Mouse (Mus musculus): ENCODE data around the gene 1700007K13Rik.

Gene 1700007K13Rik

DNA sequence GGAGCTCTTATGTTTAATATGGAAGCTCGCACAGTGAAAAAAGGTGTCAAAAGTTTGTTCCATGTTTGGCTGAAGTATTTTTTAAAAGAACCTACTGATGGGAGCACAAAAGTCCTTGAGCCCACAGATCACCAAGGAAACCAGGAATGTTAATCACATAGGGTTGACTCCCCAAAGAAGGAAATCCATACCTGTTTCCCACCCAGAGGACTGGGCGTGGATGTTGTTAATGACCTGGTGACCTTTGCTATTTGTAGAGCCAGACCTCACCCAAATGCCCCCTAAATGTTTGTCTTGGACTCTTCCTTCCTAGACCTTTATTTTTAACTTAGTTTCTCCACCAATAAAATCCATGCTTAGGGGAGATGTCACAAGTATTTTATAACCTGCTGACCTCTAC, 4.5 kb upstream of the 1700007K13Rik start:
- DNase-seq (ENCODE audit: low read depth in 1 of 2, low spot score in 2 of 2), result no peak

DNA sequence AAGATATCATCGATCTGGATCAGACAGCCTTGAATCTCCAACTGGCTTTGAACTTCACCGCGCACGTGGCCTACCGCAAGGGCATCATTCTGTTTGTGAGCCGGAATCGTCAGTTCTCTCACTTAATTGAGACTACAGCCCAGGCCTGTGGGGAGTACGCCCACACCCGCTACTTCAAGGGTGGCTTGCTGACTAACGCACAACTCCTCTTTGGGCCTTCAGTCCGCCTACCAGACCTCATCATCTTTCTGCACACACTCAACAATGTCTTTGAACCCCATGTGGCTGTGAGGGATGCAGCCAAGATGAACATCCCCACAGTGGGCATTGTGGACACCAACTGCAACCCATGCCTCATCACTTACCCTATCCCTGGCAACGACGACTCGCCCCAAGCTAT, 3.3 kb upstream of the 1700007K13Rik start:
- no peak for DNase-seq (ENCODE audit: low read depth in 1 of 2, low spot score in 2 of 2)

DNA sequence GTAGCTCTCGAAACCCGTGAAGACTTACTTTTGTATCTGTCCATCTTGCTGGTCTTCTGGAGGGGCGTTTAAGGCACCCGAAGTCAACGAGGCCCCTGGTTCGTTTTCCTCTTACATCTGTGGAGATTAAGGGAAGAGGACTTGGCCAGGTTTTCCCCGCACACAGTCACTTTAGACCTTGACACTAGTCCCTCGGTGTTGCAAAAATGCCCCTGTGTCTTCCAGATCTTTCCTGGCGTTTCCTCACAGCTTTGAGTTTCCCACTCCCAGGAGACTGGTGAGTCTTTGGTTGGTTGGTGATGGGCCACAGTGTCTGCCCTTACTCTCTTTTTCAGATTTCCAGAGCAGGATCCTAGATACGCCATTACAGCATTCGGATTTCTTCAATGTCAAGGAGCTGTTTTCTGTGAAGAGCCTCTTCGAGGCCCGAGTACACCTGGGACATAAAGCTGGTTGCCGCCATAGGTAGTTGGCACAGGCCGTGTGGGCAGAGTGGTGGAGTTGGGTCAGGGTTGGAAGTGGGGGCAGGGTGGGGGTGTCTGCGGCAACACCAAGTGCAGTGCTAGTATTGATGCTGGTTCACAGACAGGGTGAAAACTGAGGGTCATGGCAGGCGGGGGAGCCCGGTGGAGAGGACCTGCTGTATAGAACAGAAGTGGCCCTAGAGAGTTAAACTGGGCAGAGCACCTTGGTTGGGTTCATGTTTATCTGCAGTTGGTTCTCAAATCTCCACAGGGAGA, 2.5 kb upstream of the 1700007K13Rik start:
- DNase-seq (ENCODE audit: low read depth in 1 of 2, low spot score in 2 of 2), result no peak

DNA sequence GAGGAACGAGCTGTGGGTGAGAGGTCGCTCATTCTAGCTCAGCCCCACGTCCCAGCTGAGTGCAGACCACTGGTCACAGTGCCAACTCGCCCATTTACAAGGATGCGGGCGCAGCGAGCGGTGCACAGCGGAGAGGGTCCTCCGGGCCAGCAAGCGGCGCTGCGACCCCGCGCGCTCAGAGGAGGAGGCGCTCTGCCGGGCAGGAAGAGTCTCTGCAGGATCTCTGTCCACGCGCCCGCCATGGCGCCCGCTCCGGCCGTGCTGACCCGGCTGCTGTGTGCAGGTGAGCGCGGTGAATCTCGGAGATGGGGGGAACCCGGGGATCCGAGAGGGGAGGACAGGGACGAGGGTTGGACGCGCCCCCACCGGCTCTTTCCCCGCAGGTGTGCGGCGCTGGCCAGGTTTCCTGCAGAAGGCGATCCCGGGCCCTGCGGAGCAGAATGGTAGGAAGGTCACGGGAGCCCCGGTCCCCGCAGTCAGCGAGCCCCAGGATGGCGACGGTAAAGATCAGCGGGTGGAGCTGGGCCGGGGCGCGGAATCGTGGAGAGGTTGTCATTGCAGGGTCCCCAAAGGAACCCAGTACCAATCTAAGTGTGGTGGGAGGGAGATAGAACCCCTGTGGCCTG, 1.8 kb upstream of the 1700007K13Rik start, which contains the start of gene Mrps2:
Gene Mrps2 (plus strand): TSS at position 207 of the 626 bp plus-strand sequence.
- DNase-seq (ENCODE audit: low read depth in 1 of 2, low spot score in 2 of 2), result peak; percentile 63 to 76

DNA sequence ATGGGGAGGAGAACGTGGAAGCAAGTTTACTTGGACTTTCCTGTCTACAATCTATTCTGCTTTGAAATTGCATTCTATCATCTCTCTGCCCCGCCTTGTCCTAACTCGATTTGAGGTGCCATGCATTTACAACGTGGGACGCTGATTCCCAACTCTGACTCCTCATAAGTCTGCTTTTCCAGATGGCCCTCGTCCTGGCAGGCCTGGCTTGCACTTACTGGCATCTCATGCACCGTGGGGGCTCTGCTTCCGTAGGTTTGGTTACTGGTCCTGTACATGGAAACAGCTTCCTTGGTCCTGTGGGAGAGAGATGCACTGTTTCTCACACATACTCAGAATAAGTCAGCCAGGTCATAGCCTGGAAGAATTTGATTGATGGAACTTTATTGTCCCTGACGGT, 1.2 kb downstream of the 1700007K13Rik start:
- DNase-seq (ENCODE audit: low read depth in 1 of 2, low spot score in 2 of 2), result no peak

DNA sequence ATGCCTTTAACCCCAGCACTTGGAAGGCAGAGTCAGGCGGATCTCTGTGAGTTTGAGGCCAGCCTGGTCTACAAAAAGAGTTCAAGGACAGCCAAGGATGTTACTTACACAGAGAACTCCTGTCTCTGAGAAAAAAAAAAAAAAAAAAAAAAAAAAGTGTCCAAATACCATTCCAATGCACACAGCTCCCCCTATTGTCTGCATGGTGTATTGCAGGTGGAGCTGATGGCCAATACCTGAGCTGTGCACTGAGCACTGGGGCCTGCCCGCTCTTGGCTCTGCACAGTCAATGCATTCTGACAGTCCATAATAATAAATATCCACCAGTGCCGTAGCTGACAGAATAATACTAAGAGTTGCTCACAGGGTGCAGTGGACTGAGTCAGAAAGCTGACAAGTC, 2.2 kb downstream of the 1700007K13Rik start:
- DNase-seq (ENCODE audit: low read depth in 1 of 2, low spot score in 2 of 2), result peak in 1 of 2 experiments; percentile 51

DNA sequence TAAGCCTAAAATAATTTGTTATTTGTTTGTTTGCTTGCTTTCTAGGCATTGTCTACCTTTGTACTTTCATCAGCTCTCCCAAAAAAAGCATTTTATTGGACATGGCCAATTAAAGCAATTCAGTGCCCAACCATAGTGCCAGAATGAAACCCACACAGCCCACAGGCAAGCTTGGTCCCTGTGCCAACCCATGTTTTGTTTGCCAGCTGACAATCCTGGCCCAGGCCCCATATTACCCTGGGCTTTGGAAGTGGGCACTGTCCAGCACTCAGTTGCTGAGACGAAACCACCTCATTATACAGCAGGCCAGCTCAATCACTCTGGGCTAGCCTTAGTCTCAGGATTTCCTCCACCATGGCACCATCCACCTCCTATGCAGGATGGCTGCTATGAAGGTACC, 9.5 kb downstream of the 1700007K13Rik start:
- no peak for DNase-seq (ENCODE audit: low read depth in 1 of 2, low spot score in 2 of 2)

DNA sequence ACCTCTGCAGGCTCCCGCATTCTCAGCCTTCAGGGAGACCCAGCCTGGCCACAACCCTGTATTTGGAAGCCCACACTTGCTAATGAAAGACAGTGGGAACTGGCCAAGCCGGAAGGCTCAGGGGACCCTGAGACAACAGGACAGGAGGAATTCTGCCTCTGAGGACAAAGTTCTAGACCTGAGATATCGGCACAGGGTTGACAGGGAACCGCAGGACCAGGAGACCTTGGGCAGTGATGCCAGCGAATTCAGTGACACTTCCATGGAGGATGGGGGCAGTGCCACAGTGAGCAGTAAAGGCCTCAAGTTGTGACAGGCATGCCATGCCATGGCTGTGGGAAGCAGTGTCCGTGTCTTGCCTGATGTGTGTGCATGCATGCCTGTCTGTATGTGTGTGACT, 12.6 kb downstream of the 1700007K13Rik start:
- DNase-seq (ENCODE audit: low read depth in 1 of 2, low spot score in 2 of 2), result no peak

DNA sequence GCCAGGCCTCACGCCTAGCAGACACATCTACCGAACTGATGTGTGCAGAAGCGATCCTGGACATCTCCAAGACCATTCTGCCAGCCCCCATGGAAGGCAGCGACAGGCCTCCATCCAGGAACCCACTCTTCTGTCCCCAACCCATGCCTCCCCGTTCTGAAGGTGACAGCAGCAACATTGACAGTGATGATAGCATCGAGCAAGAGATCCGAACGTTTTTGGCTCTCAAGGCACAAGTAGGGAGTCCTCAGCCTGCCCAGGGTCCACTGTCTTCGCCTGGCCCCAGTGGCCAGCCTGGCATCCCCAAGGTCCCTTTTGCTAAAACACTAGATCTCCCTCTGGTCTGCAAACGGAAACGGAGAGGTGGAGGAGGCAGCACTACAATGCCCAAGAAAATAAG, 14.5 kb downstream of the 1700007K13Rik start:
- no peak for DNase-seq (ENCODE audit: low read depth in 1 of 2, low spot score in 2 of 2)

DNA sequence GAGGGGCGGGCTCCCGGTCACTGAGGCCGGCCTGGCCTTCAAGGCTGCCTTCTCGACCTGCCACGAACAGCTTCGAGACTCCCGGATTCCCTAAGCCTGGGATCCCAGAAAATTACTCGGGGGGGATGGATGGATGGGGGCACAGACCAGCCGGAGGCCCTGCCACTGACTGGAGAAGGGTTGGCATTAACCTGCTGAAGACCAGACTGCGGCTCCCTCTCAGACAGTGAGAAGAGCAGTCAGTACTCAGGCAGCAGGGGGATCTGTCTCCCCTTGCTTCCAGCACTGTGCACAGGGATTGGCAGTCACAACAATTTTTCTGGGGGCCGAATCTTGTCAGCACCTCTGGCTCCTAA, 18.8 kb downstream of the 1700007K13Rik start:
- DNase-seq (ENCODE audit: low read depth in 1 of 2, low spot score in 2 of 2), result no peak

DNA sequence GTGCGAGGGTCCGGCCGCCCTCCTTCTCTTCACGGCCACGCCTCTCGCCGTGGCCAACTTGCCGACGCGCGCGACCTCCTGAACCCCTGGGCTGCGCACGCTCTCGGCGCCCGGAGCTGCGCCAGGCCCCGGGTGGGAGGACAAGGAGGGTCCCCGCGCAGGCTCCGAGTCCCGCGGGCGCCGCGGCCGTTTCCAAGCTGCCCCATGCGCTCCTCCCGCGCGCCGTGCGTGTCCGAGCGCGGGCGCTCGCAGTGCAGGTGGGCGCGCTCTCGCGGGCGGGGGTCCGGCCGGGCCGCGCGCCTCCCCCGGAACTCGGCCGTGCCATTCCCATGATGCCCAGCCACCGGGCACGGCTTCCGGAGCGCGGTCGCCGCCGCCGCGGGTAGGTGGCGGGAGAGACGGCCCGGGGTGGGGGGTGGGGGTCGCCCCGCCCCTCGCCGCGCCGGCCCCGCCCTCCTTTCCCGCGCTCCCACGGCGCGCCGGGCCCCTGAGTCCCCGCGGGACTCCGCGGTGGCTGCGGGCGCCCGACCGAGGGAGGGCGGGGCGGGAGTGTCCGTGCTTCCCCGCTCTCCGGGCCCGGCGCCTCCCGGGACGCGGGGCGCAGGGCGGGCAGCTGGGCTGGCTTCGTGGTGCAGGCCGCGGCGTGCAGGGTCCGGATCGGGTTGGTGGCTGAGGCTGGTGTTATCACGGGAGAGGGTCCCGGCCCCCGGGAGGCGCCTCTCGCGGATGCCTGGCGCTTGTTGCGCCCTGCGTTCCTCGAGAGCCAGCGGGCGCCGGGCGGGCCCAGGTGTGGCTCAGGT, 19.4 kb downstream of the 1700007K13Rik start, which contains the start of gene Ppp1r26:
Gene Ppp1r26 (plus strand): TSS at position 286 of the 800 bp plus-strand sequence.
- DNase-seq (ENCODE audit: low read depth in 1 of 2, low spot score in 2 of 2), result no peak

DNA sequence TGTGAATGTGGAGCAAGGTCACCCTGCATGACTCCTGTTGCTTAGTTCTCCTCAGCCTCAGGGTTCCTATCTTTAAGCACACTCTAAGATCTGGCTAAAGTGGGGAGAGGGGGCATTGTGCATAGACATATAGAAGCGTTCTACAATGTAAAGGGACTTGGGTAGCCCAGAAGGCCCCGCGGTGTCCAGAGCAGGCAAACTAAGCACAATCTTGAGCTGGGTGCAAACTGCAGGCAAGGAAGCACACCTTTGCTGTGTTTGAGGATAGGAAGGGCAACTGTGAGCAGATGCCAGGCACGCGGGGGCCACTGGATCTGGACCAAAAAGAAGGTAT, 20.0 kb downstream of the 1700007K13Rik start:
- DNase-seq (ENCODE audit: low read depth in 1 of 2, low spot score in 2 of 2), result no peak

DNA sequence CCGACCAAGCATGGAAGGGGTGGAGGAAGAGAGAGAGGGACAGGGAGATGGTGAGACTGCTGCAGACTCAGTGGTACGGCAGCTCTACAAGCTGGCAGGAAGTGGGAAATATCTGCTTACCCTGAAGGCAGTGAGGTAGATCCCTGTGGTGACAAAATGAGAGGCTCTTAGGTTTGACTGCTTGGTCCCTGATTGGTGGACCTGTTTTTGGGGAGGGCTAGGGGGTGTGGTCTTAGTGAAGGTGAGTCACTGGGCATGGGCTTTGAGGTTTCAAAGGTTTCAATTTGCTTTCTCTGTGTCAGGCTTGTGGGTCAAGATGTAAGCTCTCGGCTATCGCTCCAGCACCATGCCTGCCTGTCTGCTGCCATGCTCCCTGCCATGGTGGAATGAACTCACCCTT, 21.1 kb downstream of the 1700007K13Rik start:
- no peak for DNase-seq (ENCODE audit: low read depth in 1 of 2, low spot score in 2 of 2)

DNA sequence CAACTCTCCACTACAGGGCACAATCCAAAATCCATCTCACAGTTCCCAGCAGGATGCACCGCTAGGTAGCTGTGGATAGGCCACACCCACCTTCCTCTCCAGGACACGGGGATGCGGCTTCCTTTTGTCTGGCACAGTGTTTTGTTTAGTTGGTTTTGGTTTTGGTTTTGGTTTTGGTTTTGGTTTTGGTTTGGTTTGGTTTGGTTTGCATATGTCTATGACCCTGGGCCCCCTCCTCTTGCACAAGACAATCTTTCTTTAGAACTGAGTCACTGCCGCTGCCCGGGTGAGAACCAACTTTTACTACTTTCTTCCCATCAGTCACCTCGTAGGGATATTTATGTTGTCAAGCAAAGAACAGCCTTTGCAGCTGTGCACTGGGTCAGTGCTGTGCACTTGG, 25.3 kb downstream of the 1700007K13Rik start:
- no peak for DNase-seq (ENCODE audit: low read depth in 1 of 2, low spot score in 2 of 2)

DNA sequence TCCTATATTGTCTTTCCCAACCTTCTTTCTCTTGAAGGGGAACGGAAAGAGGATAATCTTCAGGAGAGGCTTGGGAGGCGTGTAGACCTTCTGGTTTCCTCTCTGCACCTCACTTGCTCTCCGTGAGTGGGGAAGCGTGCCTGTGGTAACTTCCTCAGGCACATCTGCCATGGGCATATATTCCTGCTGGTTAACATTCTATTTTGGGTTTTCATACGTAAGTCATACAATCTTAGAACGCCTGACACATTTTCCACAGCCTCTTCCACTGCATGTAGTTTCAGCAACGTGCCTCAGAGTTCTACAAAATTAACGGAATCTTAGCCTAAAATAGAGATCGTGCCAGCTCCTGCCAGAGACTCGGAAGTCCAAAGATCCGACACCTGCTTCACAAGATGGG, 30.7 kb downstream of the 1700007K13Rik start:
- no peak for DNase-seq (ENCODE audit: low read depth in 1 of 2, low spot score in 2 of 2)

DNA sequence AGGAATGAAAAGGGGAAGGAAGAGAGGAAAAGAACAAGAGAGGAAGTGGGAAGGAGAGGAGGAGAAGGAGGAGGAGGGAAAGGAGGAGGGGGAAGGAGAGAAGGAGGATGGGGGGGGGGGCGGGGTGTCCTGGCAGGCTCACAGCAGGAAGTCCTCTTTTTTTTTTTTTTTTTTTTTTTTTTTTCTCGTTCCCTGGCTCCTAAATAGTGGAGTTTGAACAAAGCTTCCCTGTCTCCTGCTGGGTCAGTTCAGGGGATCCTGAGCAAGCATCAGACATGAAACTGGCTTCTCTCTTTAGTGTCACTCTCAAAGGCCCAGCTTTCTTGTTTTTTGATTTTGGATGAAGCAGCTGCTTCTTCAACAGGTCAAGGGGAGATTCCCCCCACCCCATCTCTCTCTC, 32.6 kb downstream of the 1700007K13Rik start:
- DNase-seq (ENCODE audit: low read depth in 1 of 2, low spot score in 2 of 2), result no peak

DNA sequence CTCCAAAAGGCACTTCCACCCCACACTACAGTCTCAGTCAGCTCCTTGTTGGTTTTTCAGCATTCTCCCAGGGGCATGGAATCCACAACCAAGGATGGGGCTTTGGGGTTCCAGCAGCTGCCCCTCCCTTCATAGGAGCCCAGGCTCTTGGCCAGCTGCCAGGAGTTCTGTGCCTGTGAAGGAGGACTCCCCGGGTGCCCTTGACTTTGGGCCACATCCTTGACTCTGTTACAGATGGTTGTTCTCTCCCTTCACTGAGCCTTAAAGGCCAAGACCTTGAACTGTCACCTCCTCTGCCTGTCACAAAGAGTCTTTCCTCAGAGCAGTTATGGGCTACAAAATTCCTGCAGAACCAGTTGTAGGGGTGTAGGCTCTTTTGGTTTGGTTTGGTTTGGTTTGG, 33.3 kb downstream of the 1700007K13Rik start:
- no peak for DNase-seq (ENCODE audit: low read depth in 1 of 2, low spot score in 2 of 2)

DNA sequence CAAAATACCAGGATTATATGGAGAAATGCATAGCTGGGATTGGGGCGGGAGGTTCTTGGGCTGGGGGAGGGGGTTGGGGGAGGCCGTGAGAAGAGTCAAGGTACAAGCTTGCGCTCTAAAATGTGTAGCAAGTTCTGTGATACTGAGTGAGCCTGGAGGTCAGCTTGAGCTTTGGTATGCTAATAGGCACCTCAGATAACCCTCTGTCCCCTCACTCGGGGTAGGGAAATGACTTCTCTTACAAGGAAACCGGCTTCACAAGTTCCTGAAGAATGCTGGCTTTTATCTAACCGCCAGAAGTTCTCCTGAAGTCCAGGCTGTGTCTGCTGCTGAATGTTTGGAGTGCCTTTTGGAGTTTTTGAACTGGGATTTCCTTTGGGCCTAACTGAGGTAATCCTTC, 35.3 kb downstream of the 1700007K13Rik start:
- DNase-seq (ENCODE audit: low read depth in 1 of 2, low spot score in 2 of 2), result no peak

DNA sequence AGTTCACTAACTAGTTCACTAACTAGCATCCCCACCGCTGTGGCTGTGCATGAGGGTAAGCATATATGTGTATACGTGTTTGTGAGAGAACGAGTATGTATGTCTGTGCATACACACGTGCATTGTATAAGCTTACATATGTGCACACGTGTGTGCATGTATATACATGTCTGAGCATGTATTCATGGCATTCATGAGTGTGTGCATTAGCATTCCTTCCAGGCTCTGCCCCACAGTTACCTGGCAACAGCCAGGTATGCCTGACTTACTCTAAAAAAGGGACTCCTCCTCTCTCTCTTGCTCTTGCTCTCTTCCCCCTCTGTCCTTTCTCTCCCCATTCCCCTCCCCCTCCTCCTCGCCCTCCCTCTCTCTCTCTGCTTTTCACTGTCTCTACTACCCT, 38.9 kb downstream of the 1700007K13Rik start:
- no peak for DNase-seq (ENCODE audit: low read depth in 1 of 2, low spot score in 2 of 2)

DNA sequence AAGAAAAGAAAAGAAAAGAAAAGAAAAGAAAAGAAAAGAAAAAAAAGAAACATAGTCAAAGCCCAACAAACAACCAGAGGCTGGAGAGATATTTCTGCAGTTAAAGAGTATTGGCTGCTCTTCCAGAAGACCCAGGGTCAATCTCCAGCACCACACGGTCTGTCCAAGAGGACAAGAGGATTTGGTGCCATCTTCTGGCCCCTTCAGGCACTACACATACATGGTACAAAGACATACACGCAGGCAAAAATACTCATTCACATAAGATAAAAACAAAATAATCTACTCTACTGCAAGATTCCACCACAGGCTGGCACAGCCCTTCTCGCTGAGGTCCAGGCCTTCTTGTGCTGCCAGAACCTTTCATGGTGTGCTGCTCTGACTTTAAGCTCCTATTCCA, 43.0 kb downstream of the 1700007K13Rik start:
- DNase-seq (ENCODE audit: low read depth in 1 of 2, low spot score in 2 of 2), result peak; percentile 19 to 40

DNA sequence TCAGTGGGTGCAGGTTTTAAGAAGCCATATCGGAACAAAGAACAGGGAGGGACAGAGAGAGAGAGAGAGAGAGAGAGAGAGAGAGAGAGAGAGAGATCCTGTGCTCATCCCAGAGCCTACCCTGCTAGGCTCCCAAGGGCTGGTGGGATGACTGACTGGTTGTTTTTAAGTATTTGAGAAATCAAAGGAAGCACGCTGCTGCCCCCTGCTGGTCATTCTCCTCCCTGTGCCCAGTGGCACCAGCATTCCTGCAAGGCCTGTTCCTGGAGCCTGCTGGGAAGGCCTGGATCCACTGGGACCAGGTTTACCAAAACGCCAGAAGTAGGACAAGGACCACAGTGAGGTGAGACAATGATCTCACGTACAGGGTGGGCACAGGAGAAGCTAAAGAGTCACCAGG, 46.2 kb downstream of the 1700007K13Rik start:
- DNase-seq (ENCODE audit: low read depth in 1 of 2, low spot score in 2 of 2), result peak; percentile 36 to 73

DNA sequence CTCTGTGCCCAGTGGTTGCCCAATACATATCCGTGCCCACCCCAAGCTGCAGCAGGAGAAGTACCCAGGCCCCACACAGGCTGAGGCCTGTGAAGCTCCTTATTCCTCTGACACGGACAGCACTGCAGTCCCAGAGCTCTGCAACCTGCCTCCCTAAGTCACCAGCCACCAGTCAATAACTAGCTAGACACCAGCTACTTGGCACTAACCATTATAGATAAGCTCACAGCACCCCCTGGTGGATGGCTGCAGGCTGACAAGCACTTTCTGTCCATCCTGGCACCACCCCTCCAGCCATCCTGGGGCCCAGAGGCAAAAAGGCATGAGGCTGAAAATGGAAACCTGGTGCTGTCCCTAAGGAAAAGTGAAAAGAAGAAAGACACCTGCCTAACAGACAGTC, 48.1 kb downstream of the 1700007K13Rik start:
- peak; percentile 74 to 87 for DNase-seq (ENCODE audit: low read depth in 1 of 2, low spot score in 2 of 2)

All from monocyte, adult 2 months (primary cell).